Mouse (Mus musculus) heart, adult 2 months (tissue): ENCODE measurements around the gene Plxna2.

ENCODE experiments used
- CTCF ChIP-seq: fragments of 200-600 bp; IDR thresholded peaks from 2 replicates; pipeline ENCODE4 v1.8.1; 2022; ENCODE audit warnings: antibody characterized with exemption, mild to moderate bottlenecking, moderate library complexity
- EP300 ChIP-seq: fragments of 200-500 bp; IDR thresholded peaks from 2 replicates; pipeline ENCODE4 v1.6.1; 2011; ENCODE audit warnings: low read depth, low read length, control low read depth; ENCODE audit not compliant: insufficient read depth
- POLR2A ChIP-seq: fragments of 200-500 bp; IDR thresholded peaks from 2 replicates; pipeline ENCODE4 v1.6.1; 2011; ENCODE audit warnings: mild to moderate bottlenecking, low read depth, low read length, control low read depth; ENCODE audit not compliant: insufficient read depth

DNA sequence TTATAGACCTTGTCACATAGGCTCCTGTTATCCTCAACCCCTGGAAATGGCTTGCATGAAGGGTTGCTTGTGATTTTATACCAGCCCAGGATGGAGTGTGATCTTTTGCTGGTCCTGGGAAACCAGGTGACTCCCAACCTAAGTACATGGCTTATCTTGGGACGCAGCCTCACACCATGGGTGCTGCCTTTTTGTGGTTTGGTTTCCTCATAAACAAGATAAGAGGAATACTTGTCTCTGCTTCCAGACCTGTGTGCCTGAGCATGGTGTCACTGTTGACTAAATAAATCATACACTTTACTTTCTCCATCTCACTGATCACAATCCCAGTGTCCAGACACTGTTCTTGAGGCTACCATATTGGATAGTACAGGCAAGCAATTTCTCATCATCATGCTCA lies 179.8 kb downstream of the Plxna2 start:
- TF ChIP-seq EP300, result no peak
- no peak for TF ChIP-seq CTCF
- no peak for TF ChIP-seq POLR2A
